Mouse (Mus musculus) midbrain, embryonic 13.5 days (tissue): ENCODE measurements at regions not wholly inside any gene's neighbourhood (a gene's known extent, or its start where the extent isn't known, plus 50 kb on each side); places are given as distances from the start of the nearest gene placed in this dataset.
A peak's percentile ranks its signal among the peaks of the same experiment; 100 is the strongest.
"Not testable (repeated sequence)": the region's sequence is repeated elsewhere in the genome, so short reads cannot be mapped to it uniquely, and the experiment has no call there.

Experiments used
- ATAC-seq: fragments of 200-750 bp; cut with Nextera tagmentation; 2 replicates; pipeline ENCODE4 v1.8.0; 2017; ENCODE audit warnings: mild to moderate bottlenecking, moderate TSS enrichment, moderate library complexity
- H3K27ac ChIP-seq: fragments of 300-500 bp; sonication (generic); 2 replicates; pipeline ENCODE4 v1.5.1; 2015; ENCODE audit warnings: inconsistent platforms, mild to moderate bottlenecking, moderate library complexity
- H3K27me3 ChIP-seq: fragments of 300-500 bp; sonication (generic); 2 replicates; pipeline ENCODE4 v1.6.1; 2015; ENCODE audit warnings: mild to moderate bottlenecking, inconsistent platforms
- H3K36me3 ChIP-seq: fragments of 300-500 bp; sonication (generic); 2 replicates; pipeline ENCODE4 v1.6.1; 2015; ENCODE audit warnings: mild to moderate bottlenecking, inconsistent platforms
- H3K4me1 ChIP-seq: fragments of 300-500 bp; sonication (generic); replicated peaks from 2 replicates; pipeline ENCODE4 v1.6.1; 2015; ENCODE audit warnings: inconsistent platforms
- H3K4me2 ChIP-seq: fragments of 300-500 bp; sonication (generic); replicated peaks from 2 replicates; pipeline ENCODE4 v1.6.1; 2015; ENCODE audit warnings: moderate library complexity, mild to moderate bottlenecking, inconsistent platforms
- H3K4me3 ChIP-seq: fragments of 300-500 bp; sonication (generic); replicated peaks from 2 replicates; pipeline ENCODE4 v1.5.1; 2015; ENCODE audit warnings: mild to moderate bottlenecking, inconsistent platforms
- H3K9ac ChIP-seq: fragments of 300-500 bp; sonication (generic); replicated peaks from 2 replicates; pipeline ENCODE4 v1.6.1; 2015; ENCODE audit warnings: mild to moderate bottlenecking, inconsistent platforms
- H3K9me3 ChIP-seq: fragments of 300-500 bp; sonication (generic); 2 replicates; pipeline ENCODE4 v1.6.1; 2016; ENCODE audit warnings: mild to moderate bottlenecking, inconsistent platforms
- WGBS: fragments of 180-500 bp; shearing (Covaris S2); methylation state at CpG from one replicate; pipeline ENCODE4 v1.1.7; 2015; 5-methylcytosine and 5-hydroxymethylcytosine counted together

GRCm38 (mm10) chr13:72495353-72495752 lies 133.3 kb upstream of the Irx2 start:
- no peak for ATAC-seq
- Histone ChIP-seq H3K9ac (no peak overlapping the region), H3K36me3 (no peaks in the 10 kb centered on the region), H3K4me2 (no peak overlapping the region), H3K9me3 (no peaks in the 10 kb centered on the region), H3K4me3 (no peak overlapping the region), H3K27me3 (no peaks in the 10 kb centered on the region), H3K4me1 (peaks cover 17% of the 10 kb centered on the region), H3K27ac (no peak overlapping the region)
- WGBS, result 88% methylated on average over 7 of the region's 7 CpGs

- no peak overlapping the region for H3K4me2 ChIP-seq
- no peaks in the 10 kb centered on the region for H3K36me3 ChIP-seq
- no peaks in the 10 kb centered on the region for H3K9me3 ChIP-seq
- H3K27me3 ChIP-seq, result no peaks in the 10 kb centered on the region
- H3K9ac ChIP-seq, result no peak overlapping the region
- no peak overlapping the region for H3K4me3 ChIP-seq
- WGBS, result 59% methylated on average over 5 of the region's 5 CpGs
- peak; percentile 22; the same call in 1 of the 2 replicates for ATAC-seq
- 0 out of 2 replicates have a peak overlapping the region, but pooled peaks have one; percentile 19 for H3K27ac ChIP-seq
- peaks cover 17% of the 10 kb centered on the region for H3K4me1 ChIP-seq
Measured at GRCm38 (mm10) chr13:72497036-72497435, 131.6 kb upstream of the Irx2 start.

- no peaks in the 10 kb centered on the region for H3K9me3 ChIP-seq
- H3K4me3 ChIP-seq, result no peak overlapping the region
- 2% methylated on average over 10 of the region's 10 CpGs for WGBS
- peak overlapping the region; percentile 31 for H3K4me2 ChIP-seq
- peaks cover 17% of the 10 kb centered on the region for H3K4me1 ChIP-seq
- no peaks in the 10 kb centered on the region for H3K27me3 ChIP-seq
- H3K9ac ChIP-seq, result no peak overlapping the region
- no peaks in the 10 kb centered on the region for H3K36me3 ChIP-seq
- peak; percentile 93 for ATAC-seq
- H3K27ac ChIP-seq, result no peak overlapping the region
Measured at GRCm38 (mm10) chr13:72497521-72497920, 131.1 kb upstream of the Irx2 start.

- Histone ChIP-seq H3K9me3 (no peaks in the 10 kb centered on the region), H3K36me3 (no peaks in the 10 kb centered on the region), H3K9ac (no peak overlapping the region), H3K4me2 (no peak overlapping the region), H3K4me1 (no peaks in the 10 kb centered on the region), H3K27ac (no peak overlapping the region), H3K27me3 (no peaks in the 10 kb centered on the region), H3K4me3 (no peak overlapping the region)
- 88% methylated on average over 4 of the region's 4 CpGs for WGBS
- ATAC-seq, result no peak
Measured at GRCm38 (mm10) chr13:72505954-72506353, 122.7 kb upstream of the Irx2 start.

- no peaks in the 10 kb centered on the region for H3K36me3 ChIP-seq
- WGBS, result 90% methylated on average over 4 of the region's 4 CpGs
Measured at GRCm38 (mm10) chr13:72538633-72539032, 90.0 kb upstream of the Irx2 start.

GRCm38 (mm10) chr13:72541706-72542105 lies 86.9 kb upstream of the Irx2 start:
- Histone ChIP-seq H3K27ac (no peak overlapping the region), H3K4me3 (no peak overlapping the region), H3K4me2 (no peak overlapping the region), H3K9me3 (0 out of 2 replicates have a peak, but pooled peaks cover 6% of the 10 kb centered on the region), H3K27me3 (peaks cover 4% of the 10 kb centered on the region; the same call in 1 of the 2 replicates), H3K36me3 (no peaks in the 10 kb centered on the region), H3K9ac (no peak overlapping the region), H3K4me1 (no peaks in the 10 kb centered on the region)
- 92% methylated on average over 3 of the region's 3 CpGs for WGBS
- ATAC-seq, result no peak

More at GRCm38 (mm10) chr13:72538633-72539032, 90.0 kb upstream of the Irx2 start:
- Histone ChIP-seq H3K27me3 (peaks cover 4% of the 10 kb centered on the region; the same call in 1 of the 2 replicates), H3K9me3 (0 out of 2 replicates have a peak, but pooled peaks cover 6% of the 10 kb centered on the region), H3K4me1 (no peaks in the 10 kb centered on the region), H3K4me2 (no peak overlapping the region), H3K4me3 (no peak overlapping the region), H3K9ac (no peak overlapping the region), H3K27ac (no peak overlapping the region)
- ATAC-seq, result no peak

GRCm38 (mm10) chr13:72557951-72558350 lies 70.7 kb upstream of the Irx2 start:
- no peak overlapping the region for H3K4me3 ChIP-seq
- H3K4me2 ChIP-seq, result no peak overlapping the region
- H3K4me1 ChIP-seq, result no peaks in the 10 kb centered on the region
- H3K9ac ChIP-seq, result no peak overlapping the region
- H3K27me3 ChIP-seq, result no peaks in the 10 kb centered on the region
- H3K27ac ChIP-seq, result no peak overlapping the region
- no peaks in the 10 kb centered on the region for H3K9me3 ChIP-seq
- H3K36me3 ChIP-seq, result no peaks in the 10 kb centered on the region
- ATAC-seq, result no peak
- 80% methylated on average over 8 of the region's 8 CpGs for WGBS

GRCm38 (mm10) chr13:72571871-72572270 lies 56.7 kb upstream of the Irx2 start:
- ATAC-seq, result no peak
- no peaks in the 10 kb centered on the region for H3K9me3 ChIP-seq
- H3K27me3 ChIP-seq, result peaks cover 7% of the 10 kb centered on the region; the same call in 1 of the 2 replicates
- peaks cover 9% of the 10 kb centered on the region for H3K4me1 ChIP-seq
- H3K36me3 ChIP-seq, result no peaks in the 10 kb centered on the region
- no peak overlapping the region for H3K27ac ChIP-seq
- H3K4me3 ChIP-seq, result no peak overlapping the region
- H3K4me2 ChIP-seq, result no peak overlapping the region
- no peak overlapping the region for H3K9ac ChIP-seq
- WGBS, result 35% methylated on average over 7 of the region's 7 CpGs

GRCm38 (mm10) chr13:72572846-72573245 lies 55.8 kb upstream of the Irx2 start:
- H3K9ac ChIP-seq, result no peak overlapping the region
- no peak overlapping the region for H3K4me2 ChIP-seq
- H3K27ac ChIP-seq, result no peak overlapping the region
- ATAC-seq, result no peak
- 33% methylated on average over 1 of the region's 1 CpGs for WGBS
- H3K27me3 ChIP-seq, result peaks cover 7% of the 10 kb centered on the region; the same call in 1 of the 2 replicates
- H3K9me3 ChIP-seq, result no peaks in the 10 kb centered on the region
- peaks cover 9% of the 10 kb centered on the region for H3K4me1 ChIP-seq
- H3K36me3 ChIP-seq, result no peaks in the 10 kb centered on the region
- no peak overlapping the region for H3K4me3 ChIP-seq

- H3K27ac ChIP-seq, result not testable (repeated sequence)
Measured at GRCm38 (mm10) chr13:72574126-72574525, 54.5 kb upstream of the Irx2 start.

GRCm38 (mm10) chr13:72576485-72576884 lies 52.1 kb upstream of the Irx2 start:
- peak; percentile 67 for ATAC-seq
- H3K27ac ChIP-seq, result no peak overlapping the region
- no peak overlapping the region for H3K4me3 ChIP-seq
- WGBS, result 27% methylated on average over 6 of the region's 6 CpGs
- peaks cover 7% of the 10 kb centered on the region; the same call in 1 of the 2 replicates for H3K27me3 ChIP-seq
- no peak overlapping the region for H3K9ac ChIP-seq
- H3K4me2 ChIP-seq, result no peak overlapping the region
- no peaks in the 10 kb centered on the region for H3K36me3 ChIP-seq
- no peaks in the 10 kb centered on the region; the same call in 1 of the 2 replicates for H3K9me3 ChIP-seq
- H3K4me1 ChIP-seq, result peaks cover 9% of the 10 kb centered on the region

More at GRCm38 (mm10) chr13:72574126-72574525, 54.5 kb upstream of the Irx2 start:
- not testable (repeated sequence) for H3K36me3 ChIP-seq, ATAC-seq, H3K27me3 ChIP-seq, H3K4me3 ChIP-seq, H3K9ac ChIP-seq, H3K4me2 ChIP-seq, H3K4me1 ChIP-seq, H3K9me3 ChIP-seq
- 65% methylated on average over 4 of the region's 4 CpGs for WGBS

- no peaks in the 10 kb centered on the region; the same call in 1 of the 2 replicates for H3K9me3 ChIP-seq
- 84% methylated on average over 3 of the region's 3 CpGs for WGBS
Measured at GRCm38 (mm10) chr13:72578416-72578815, 50.2 kb upstream of the Irx2 start.

More at GRCm38 (mm10) chr13:72578416-72578815, 50.2 kb upstream of the Irx2 start:
- Histone ChIP-seq H3K36me3 (no peaks in the 10 kb centered on the region), H3K4me1 (peaks cover 9% of the 10 kb centered on the region), H3K4me3 (no peak overlapping the region), H3K27me3 (peaks cover 7% of the 10 kb centered on the region; the same call in 1 of the 2 replicates), H3K4me2 (no peak overlapping the region), H3K9ac (no peak overlapping the region), H3K27ac (no peak overlapping the region)
- ATAC-seq, result no peak
